Mouse (Mus musculus) adrenal gland, postnatal 36 days (tissue): ENCODE results near the gene Cend1. TPM values are rescaled to one million over a fixed set of nuclear protein-coding genes. Genes with fewer than 3 reads are reported as not detected.
"Not testable (repeated sequence)": the region's sequence is repeated elsewhere in the genome, so short reads cannot be mapped to it uniquely, and the experiment has no call there.

Experiments used
- DNase-seq, 2 experiments: peaks; one replicate each; pipeline ENCODE4 v3.0.0; 2021; ENCODE audit warnings: mixed read lengths in 1 of 2
- total RNA-seq, 2 experiments: library from RNA; stranded (reverse); gene quantifications; 2 replicates each; pipeline ENCODE4 v1.2.3; 2021

The Cend1 gene
- total RNA-seq, 2 experiments from 2014 or later, result 0.70 to 1.3 TPM

GRCm38 (mm10) chr7:141429840-141430584 is 721 bp upstream of the Cend1 start:
- DNase-seq, result peak; percentile 62 to 70

- DNase-seq, result no peak
Observed at GRCm38 (mm10) chr7:141428701-141429100, 590 bp downstream of the Cend1 start.

DNA sequence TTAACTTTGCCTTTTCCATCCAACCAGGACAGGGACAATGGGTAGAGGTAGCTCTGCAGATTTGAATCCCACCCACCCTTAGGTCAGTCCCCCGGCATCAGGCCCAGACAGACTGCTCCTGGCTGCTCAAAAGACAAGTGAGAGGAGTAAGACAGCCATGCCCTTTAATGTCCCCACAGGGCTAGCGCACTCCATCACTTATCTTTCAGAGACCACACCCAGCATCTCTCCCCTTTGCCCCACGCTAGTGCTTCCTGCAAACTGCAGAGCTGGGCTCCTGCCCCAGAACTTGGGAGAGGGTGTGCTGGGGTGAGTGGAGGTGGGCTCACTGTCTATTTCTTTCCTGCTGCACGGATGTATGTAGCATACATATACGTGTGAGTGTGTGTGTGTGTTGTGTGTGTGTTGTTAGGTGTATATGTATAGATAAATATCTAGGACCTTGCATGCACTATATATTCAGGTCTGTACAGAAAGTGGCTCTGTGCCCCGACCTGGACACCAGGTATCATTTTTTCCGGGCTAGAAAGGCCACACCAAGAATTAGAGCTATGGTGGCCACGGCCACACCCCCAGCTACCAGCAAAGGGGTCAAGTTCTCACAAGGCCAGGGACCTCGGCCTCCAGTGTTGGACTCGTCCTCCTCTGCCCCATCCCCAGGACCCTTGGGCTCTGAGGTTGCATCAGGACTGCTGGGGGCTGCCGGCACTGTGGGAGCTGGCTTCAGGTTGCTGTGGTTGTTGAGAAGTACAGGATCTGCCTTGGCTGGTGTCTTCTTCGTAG is 2.2 kb downstream of the Cend1 start:
- no peak for DNase-seq

DNA sequence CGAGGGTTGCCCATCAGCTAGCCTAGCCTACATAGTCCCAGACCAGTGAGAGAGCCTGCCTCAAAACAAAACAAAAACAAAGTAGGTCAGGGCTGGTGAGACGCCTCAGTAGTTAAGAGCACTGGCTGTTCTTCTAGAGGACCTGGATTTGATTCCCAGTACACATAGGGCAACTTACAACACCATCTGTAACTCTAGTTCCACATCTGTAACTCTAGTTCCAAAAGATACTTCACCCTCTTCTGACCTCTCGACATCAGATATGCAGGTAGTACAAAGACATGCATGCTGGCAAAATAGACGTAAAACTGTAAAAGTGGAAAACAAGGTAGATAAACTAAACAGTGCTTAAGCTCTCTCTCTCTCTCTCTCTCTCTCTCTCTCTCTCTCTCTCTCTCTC is 5.5 kb downstream of the Cend1 start:
- DNase-seq, result no peak

DNA sequence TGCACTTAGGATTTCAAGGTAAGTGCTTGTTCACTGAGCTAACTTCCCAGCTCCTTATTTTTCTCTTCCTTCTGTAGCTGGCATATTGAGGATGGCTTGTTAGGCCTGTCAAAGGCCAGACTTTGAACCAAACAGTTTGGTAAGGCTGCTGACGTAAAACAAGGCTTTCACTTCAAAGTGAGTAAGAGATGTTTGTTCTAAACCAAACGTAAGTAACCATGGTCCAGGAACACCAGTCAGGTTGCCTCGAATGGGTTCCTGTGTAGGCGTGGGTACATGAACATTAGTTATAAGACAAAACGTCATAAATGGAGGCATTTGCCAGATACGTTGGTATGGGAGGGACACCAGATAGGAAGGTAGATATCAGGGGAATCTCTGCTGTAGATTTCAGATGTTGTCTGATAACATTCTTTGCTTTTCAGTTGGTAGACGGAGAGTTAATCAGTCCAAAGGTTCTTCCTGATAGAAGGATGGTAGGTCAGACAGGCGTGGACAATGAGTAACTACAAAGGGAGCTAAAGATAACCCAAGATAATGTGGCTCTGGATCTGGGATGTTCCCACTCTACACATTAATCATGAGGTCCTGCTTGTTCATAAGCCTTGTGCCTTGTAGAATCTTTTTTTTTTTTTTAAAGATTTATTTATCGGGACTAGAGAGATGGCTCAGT is 9.1 kb downstream of the Cend1 start:
- no peak for DNase-seq

DNA sequence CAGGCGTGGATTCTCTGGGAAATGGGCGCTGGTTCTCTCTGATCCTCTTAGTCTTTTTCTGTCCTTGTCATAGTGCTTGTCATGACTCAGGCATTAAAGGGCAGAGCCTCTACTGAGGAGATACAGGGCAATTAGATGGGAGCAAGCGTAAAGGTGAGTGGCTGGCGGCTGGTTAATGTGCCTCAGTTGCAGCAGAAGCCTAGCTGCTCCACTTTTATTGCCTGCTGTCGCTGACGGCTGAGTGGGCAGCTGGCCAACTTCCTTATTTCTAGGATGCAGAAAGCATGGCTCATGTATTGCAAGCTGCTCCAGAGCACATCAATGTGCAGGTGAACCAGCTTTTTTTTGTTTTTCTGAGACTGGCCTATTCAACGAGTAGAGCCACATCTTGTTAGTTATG is 10.3 kb downstream of the Cend1 start:
- peak; percentile 50 to 55 for DNase-seq

- no peak for DNase-seq
Observed at GRCm38 (mm10) chr7:141417731-141418681, 11.3 kb downstream of the Cend1 start.

GRCm38 (mm10) chr7:141416144-141416841 is 13.0 kb downstream of the Cend1 start:
- DNase-seq, result no peak

- peak; percentile 100 for DNase-seq
Observed at GRCm38 (mm10) chr7:141413809-141414584, 15.3 kb downstream of the Cend1 start, which contains the start of gene Gatd1. Gene Gatd1 (minus strand): TSS chr7:141414136.

GRCm38 (mm10) chr7:141413331-141413730 is 16.0 kb downstream of the Cend1 start:
- no peak for DNase-seq

DNA sequence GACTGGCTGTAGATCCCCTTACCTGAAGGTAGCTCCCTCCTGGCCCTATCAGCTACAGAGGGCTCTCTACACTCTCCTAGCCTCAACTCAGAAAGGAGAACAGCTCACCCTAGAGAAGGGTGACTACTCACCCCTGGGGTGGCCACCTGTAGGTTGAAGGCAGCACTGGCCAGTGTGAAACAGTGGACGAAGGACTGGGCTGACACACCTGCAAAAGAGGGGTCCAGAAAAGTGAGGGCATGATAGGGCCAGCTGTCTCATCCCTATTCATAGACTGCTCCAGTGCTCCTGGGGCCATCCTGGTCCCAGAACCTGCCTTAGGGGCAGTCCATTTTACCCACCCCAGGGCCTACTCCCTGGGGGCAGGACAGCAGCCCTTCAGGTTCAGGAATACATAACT is 17.6 kb downstream of the Cend1 start:
- no peak for DNase-seq

- DNase-seq, result no peak
Observed at GRCm38 (mm10) chr7:141410631-141411030, 18.7 kb downstream of the Cend1 start.

GRCm38 (mm10) chr7:141408833-141409232 is 20.5 kb downstream of the Cend1 start:
- peak; percentile 91 to 93 for DNase-seq

- not testable (repeated sequence) for DNase-seq
Observed at GRCm38 (mm10) chr7:141407670-141408069, 21.6 kb downstream of the Cend1 start.

DNA sequence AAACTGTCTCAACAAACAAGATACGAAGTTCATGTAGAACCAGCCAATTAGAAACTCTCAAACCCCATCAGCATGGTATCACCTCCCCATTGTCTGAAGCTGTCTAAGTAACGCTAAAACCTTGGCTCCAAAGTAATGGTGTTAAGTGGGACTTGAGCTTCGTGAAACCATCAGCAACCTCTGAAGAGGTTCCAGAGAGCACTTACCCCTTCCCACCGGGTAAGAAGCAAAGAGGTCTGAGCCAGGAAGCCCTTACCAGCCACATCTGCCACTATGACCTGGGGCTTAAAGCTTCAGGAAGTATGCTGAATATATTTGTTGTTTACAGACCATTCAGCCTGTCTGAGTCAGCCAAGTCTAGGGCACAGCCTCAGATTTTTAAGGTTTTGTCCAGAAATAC is 23.8 kb downstream of the Cend1 start:
- DNase-seq, result no peak

GRCm38 (mm10) chr7:141403305-141403704 is 26.0 kb downstream of the Cend1 start:
- DNase-seq, result peak; percentile 80 to 81

DNA sequence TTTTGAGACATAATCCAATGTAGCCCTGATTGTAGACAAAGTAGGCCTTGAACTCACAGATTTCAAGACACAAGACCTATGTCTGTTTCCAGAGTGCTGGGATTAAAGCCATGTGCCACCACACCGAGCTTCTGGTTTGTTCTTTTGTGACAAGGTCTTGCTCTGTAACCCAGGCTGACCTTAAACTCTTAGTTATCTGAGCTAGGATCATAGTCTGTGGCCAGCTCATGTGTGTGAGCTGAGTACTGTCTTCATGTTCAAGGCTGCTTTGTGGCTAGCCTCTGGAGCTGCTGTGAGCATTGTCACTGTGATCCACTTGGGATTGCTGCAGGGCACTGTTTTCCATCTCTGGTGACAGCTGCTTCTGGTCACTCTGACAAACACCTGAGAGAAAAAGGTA is 33.9 kb downstream of the Cend1 start:
- peak in 1 of 2 experiments; percentile 40 for DNase-seq

DNA sequence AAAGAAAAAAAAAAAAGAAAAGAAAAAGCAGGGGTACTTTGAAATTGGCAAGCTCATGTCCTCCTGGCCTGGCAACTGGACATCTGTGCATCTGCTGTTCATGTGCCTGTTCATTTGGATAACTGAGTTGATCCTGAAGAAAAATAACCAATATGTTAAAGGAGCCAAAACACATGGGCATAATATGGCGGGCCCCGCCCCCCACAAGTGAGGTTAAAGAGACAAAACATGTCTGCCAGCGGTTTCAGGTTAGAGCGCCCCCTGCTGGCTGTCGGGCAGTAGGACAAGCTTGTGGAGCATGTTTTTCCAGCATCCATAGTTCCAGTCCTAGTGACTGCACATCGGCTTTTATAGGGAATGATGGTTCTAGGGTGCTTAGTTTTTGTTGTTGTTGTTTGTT is 34.5 kb downstream of the Cend1 start:
- peak; percentile 80 to 83 for DNase-seq

DNA sequence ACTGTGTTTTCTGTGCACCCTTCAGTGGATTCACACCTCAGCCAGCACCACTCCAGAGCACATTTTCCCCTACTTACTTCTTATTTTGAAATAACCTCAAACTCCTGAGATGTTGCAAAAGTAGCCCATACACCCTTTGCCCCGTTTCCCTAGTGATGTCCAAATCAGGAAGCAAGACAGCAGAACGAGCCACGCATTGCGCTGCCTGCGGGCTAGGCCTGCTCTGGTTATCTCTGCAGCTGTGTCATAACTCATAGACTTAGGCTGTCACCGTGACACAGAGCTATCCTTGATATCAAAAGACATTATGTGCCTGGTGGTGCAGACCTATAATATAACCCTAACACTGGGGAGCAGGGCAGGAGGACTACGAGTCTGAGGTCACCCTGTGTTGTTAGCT is 35.1 kb downstream of the Cend1 start:
- peak; percentile 60 to 64 for DNase-seq

DNA sequence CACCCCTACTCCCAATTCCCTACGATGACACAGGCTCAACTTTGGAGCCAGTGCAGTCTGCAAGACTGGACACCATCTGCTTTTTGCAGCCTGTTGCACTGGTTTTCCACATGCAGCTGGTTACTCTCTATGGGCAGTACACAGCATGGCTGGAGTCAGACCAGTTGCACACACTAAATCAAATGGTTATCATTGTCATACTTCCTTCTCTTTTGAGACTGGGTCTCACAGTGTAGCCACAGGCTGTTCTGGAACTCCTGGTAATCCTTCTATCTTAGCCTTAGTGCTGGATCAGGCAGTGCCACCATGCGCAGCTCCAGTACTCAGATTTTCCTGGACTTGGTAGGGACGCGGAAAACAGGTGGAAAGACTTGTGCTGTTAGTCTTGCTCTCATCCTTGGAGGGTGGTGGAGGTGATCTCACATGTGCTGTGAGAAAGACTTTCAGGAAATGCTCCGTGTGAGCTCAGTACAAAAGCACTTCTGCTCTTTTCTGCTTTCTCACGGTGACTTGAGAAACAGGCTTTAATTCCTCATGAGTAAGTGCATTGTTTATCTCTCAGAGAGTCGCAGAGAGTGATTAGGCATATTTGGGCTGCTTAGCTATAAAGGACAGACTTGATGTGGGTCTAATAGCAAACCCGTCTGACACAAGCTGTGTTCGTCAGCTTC is 36.6 kb downstream of the Cend1 start:
- DNase-seq, result no peak
